Mouse (Mus musculus): Measurements from ENCODE around the gene Rsrc1. TPM values are rescaled to one million over a fixed set of nuclear protein-coding genes. Genes with fewer than 3 reads are reported as not detected.
"Not testable (repeated sequence)": the region's sequence is repeated elsewhere in the genome, so short reads cannot be mapped to it uniquely, and the experiment has no call there.

The Rsrc1 gene
- polyA plus RNA-seq, 1 experiment = 29.0 TPM

- Histone ChIP-seq H3K4me1 (ENCODE audit: control insufficient read depth, insufficient read depth, insufficient read length, low read length) (peaks cover 6% of the 10 kb centered on the region; the same call in 1 of the 2 replicates), H3K4me3 (ENCODE audit: insufficient read depth, low read depth, low read length) (peak overlapping the region; percentile 38), H3K27ac (replicated peaks; ENCODE audit: low read depth, low read length) (no peak overlapping the region)
Measured at GRCm38 (mm10) chr3:66978457-66979381, 2.5 kb upstream of the Rsrc1 start.

- H3K27ac ChIP-seq (replicated peaks; ENCODE audit: low read depth, low read length) = no peak overlapping the region
Measured at GRCm38 (mm10) chr3:66979491-66979890, 1.7 kb upstream of the Rsrc1 start.

GRCm38 (mm10) chr3:66980111-66980975 lies 847 bp upstream of the Rsrc1 start:
- H3K4me3 ChIP-seq (ENCODE audit: insufficient read depth, low read depth, low read length) = peak overlapping the region; percentile 79
- peaks cover 6% of the 10 kb centered on the region; the same call in 1 of the 2 replicates for H3K4me1 ChIP-seq (ENCODE audit: control insufficient read depth, insufficient read depth, insufficient read length, low read length)
- H3K27ac ChIP-seq (replicated peaks; ENCODE audit: low read depth, low read length) = no peak overlapping the region

More at GRCm38 (mm10) chr3:66979491-66979890, 1.7 kb upstream of the Rsrc1 start:
- Histone ChIP-seq H3K4me1 (ENCODE audit: control insufficient read depth, insufficient read depth, insufficient read length, low read length) (peaks cover 6% of the 10 kb centered on the region; the same call in 1 of the 2 replicates), H3K4me3 (ENCODE audit: insufficient read depth, low read depth, low read length) (0 out of 2 replicates have a peak overlapping the region, but pooled peaks have one; percentile 6)

GRCm38 (mm10) chr3:66981706-66982105 lies 516 bp downstream of the Rsrc1 start, which contains the start of gene Shox2:
TSS of gene Shox2 (minus strand) at chr3:66981771.
- no peak within 1 kb of the TSS for H3K27ac ChIP-seq (replicated peaks; ENCODE audit: low read depth, low read length)
- H3K4me3 ChIP-seq (ENCODE audit: insufficient read depth, low read depth, low read length) = peak within 1 kb of the TSS; percentile 79
- peaks cover 6% of the 10 kb centered on the region; the same call in 1 of the 2 replicates for H3K4me1 ChIP-seq (ENCODE audit: control insufficient read depth, insufficient read depth, insufficient read length, low read length)

- peak overlapping the region; percentile 79 for H3K4me3 ChIP-seq (ENCODE audit: insufficient read depth, low read depth, low read length)
- no peak overlapping the region for H3K27ac ChIP-seq (replicated peaks; ENCODE audit: low read depth, low read length)
- peaks cover 6% of the 10 kb centered on the region; the same call in 1 of the 2 replicates for H3K4me1 ChIP-seq (ENCODE audit: control insufficient read depth, insufficient read depth, insufficient read length, low read length)
Measured at GRCm38 (mm10) chr3:66982181-66982911, 1.2 kb downstream of the Rsrc1 start.

GRCm38 (mm10) chr3:66983481-66983880 lies 2.3 kb downstream of the Rsrc1 start:
- H3K4me1 ChIP-seq (ENCODE audit: control insufficient read depth, insufficient read depth, insufficient read length, low read length) = peaks cover 6% of the 10 kb centered on the region; the same call in 1 of the 2 replicates
- no peak overlapping the region for H3K4me3 ChIP-seq (ENCODE audit: insufficient read depth, low read depth, low read length)
- no peak overlapping the region for H3K27ac ChIP-seq (replicated peaks; ENCODE audit: low read depth, low read length)

- H3K27ac ChIP-seq (replicated peaks; ENCODE audit: low read depth, low read length) = no peak overlapping the region
- H3K4me1 ChIP-seq (ENCODE audit: control insufficient read depth, insufficient read depth, insufficient read length, low read length) = peaks cover 2% of the 10 kb centered on the region; the same call in 1 of the 2 replicates
- peak overlapping the region; percentile 89 for H3K4me3 ChIP-seq (ENCODE audit: insufficient read depth, low read depth, low read length)
Measured at GRCm38 (mm10) chr3:66985539-66986286, 4.5 kb downstream of the Rsrc1 start.

GRCm38 (mm10) chr3:66986287-66986560 lies 5.0 kb downstream of the Rsrc1 start:
- no peaks in the 10 kb centered on the region for H3K4me1 ChIP-seq (ENCODE audit: control insufficient read depth, insufficient read depth, insufficient read length, low read length)
- H3K27ac ChIP-seq (replicated peaks; ENCODE audit: low read depth, low read length) = no peak overlapping the region
- H3K4me3 ChIP-seq (ENCODE audit: insufficient read depth, low read depth, low read length) = peak overlapping the region; percentile 89

GRCm38 (mm10) chr3:66996820-66997219 lies 15.6 kb downstream of the Rsrc1 start:
- Histone ChIP-seq H3K4me1 (ENCODE audit: control insufficient read depth, insufficient read depth, insufficient read length, low read length) (no peaks in the 10 kb centered on the region), H3K4me3 (ENCODE audit: insufficient read depth, low read depth, low read length) (no peak overlapping the region), H3K27ac (replicated peaks; ENCODE audit: low read depth, low read length) (no peak overlapping the region)

GRCm38 (mm10) chr3:67036387-67037062 lies 55.3 kb downstream of the Rsrc1 start:
- Histone ChIP-seq H3K27ac (replicated peaks; ENCODE audit: low read depth, low read length) (no peak overlapping the region), H3K4me3 (ENCODE audit: insufficient read depth, low read depth, low read length) (no peak overlapping the region), H3K4me1 (ENCODE audit: control insufficient read depth, insufficient read depth, insufficient read length, low read length) (no peaks in the 10 kb centered on the region)

GRCm38 (mm10) chr3:67059755-67060154 lies 78.6 kb downstream of the Rsrc1 start:
- H3K4me1 ChIP-seq (ENCODE audit: control insufficient read depth, insufficient read depth, insufficient read length, low read length) = no peaks in the 10 kb centered on the region
- no peak overlapping the region for H3K4me3 ChIP-seq (ENCODE audit: insufficient read depth, low read depth, low read length)
- H3K27ac ChIP-seq (replicated peaks; ENCODE audit: low read depth, low read length) = no peak overlapping the region

- H3K4me3 ChIP-seq (ENCODE audit: insufficient read depth, low read depth, low read length) = no peak overlapping the region
- no peak overlapping the region for H3K27ac ChIP-seq (replicated peaks; ENCODE audit: low read depth, low read length)
- no peaks in the 10 kb centered on the region for H3K4me1 ChIP-seq (ENCODE audit: control insufficient read depth, insufficient read depth, insufficient read length, low read length)
Measured at GRCm38 (mm10) chr3:67070575-67071488, 89.6 kb downstream of the Rsrc1 start.

GRCm38 (mm10) chr3:67073653-67074052 lies 92.5 kb downstream of the Rsrc1 start:
- not testable (repeated sequence) for H3K4me1 ChIP-seq (ENCODE audit: control insufficient read depth, insufficient read depth, insufficient read length, low read length); H3K4me3 ChIP-seq (ENCODE audit: insufficient read depth, low read depth, low read length); H3K27ac ChIP-seq (replicated peaks; ENCODE audit: low read depth, low read length)

Measured in brown adipose tissue, adult 24 weeks (tissue).